Mouse (Mus musculus) frontal cortex, adult (tissue): ENCODE results near the gene Clec12b.

Experiments used
- ATAC-seq: cut with Nextera tagmentation; 2 replicates; pipeline ENCODE4 v1.9.2; 2017; ENCODE audit warnings: mild to moderate bottlenecking, moderate library complexity, mixed read lengths; ENCODE audit not compliant: low TSS enrichment

Gene Clec12b

DNA sequence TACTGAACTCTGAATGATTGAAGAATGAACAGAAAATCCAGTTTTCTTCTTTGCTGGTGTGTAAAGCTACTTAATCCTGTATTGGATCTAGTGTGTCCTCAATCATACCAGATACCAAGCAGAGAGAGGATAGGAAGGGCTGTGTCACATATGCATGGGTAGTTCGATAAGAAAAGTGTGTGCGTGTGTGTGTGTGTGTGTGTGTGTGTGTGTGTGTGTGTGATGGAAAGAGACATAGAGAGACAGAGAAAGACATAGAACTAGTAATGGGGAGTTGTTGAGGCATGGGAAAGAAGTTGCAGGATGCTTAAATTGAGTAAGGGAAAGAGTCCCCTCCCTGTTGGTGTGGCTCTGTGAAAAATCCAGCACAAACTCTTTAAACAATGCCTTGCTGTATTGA is at the start of gene Clec12b:
Gene Clec12b (minus strand): TSS at position 101 of the 400 bp plus-strand sequence.
- no peak for ATAC-seq

DNA sequence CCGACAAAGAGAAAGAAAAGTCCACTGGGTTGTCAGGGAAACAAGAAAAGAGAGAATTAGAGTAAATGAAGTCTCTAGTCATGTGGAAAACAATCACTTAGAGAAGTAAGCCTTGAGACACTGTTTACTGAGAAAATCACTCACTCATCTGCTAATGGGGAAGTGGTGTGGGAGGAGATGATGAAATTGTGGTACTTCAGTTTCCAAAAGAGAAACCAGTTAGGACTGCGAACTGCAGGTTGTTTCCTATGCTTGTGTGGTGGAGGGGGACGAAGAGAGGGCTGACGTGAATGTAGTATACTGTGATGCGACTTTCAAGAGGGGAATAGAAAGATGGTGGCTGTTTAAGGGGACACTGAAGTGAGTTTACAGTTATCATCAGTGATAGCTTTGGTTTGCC is 48.6 kb upstream of the Clec12b start:
- ATAC-seq: peak; percentile 47; the same call in 1 of the 2 replicates

DNA sequence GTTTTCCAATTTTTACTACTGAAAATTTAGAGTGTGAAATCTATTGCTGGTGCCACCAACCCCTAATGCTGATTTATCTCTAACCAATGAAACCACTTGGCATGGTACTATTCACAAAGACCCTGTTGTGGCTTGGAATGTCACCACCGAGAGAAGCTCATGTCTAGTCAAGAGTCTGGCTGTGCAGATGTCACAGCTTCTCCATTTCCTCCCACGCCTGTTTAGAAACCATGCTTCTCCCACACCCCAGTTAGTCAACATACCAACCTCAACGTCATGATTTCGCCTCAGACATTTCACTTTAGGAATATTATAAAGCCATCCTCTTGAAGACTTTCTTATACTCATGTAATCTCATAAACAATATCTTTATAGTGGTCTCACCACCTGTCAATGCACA is 41.6 kb upstream of the Clec12b start:
- ATAC-seq: no peak

DNA sequence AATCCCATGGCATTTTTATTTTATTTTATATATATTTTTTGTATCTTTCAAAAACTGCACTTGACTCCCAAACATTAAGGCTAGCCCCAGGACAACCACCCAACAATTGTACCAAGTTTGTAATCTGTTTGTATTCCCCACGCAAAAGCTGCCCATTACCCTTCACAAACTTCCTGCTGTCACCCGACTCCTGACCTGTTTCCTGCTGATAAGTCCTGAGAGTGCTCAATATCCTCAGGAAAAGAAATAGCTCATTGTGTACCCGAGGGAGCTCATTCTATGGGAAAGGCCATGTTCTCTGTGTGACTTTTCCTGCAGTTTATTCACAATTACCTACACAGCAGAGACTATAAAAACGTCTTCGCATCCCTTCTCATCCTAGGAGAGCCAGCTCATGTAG is 40.1 kb upstream of the Clec12b start:
- no peak for ATAC-seq

DNA sequence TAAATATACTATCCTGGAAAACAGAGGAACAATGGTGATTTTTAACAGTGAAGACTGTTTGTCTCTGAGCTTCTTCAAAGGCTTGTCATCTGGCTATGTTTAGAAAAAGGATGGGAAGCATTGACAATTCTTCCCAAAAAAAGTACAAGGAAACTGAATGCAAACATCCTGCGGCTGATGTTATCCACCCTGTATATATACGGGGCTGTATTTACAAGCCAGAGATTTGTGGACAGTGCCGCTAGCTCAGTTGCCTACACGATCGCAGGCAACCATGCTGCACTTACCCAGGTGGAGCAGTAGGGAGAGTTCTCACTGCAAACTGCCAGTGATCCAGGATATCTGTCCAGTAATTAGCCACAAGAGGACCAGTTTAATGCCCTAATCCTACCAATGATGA is 39.5 kb upstream of the Clec12b start:
- ATAC-seq: no peak

DNA sequence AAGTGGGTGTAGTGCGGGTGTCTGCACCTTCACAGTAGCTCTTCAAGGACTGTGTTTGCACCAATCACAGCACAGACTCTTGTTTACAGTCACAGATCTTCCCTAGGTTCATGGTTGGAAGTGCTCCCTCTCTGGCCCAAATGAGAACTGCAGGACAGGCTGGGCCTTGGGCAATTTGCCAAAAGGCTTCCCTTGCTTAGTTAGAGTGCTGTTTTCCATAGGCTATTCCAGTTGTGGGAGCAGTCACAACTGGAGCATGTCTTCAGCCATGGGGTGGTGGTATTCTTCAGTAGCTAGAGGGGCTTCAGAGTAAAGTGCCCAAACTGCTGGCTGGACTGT is 38.0 kb upstream of the Clec12b start:
- ATAC-seq: peak; percentile 87

DNA sequence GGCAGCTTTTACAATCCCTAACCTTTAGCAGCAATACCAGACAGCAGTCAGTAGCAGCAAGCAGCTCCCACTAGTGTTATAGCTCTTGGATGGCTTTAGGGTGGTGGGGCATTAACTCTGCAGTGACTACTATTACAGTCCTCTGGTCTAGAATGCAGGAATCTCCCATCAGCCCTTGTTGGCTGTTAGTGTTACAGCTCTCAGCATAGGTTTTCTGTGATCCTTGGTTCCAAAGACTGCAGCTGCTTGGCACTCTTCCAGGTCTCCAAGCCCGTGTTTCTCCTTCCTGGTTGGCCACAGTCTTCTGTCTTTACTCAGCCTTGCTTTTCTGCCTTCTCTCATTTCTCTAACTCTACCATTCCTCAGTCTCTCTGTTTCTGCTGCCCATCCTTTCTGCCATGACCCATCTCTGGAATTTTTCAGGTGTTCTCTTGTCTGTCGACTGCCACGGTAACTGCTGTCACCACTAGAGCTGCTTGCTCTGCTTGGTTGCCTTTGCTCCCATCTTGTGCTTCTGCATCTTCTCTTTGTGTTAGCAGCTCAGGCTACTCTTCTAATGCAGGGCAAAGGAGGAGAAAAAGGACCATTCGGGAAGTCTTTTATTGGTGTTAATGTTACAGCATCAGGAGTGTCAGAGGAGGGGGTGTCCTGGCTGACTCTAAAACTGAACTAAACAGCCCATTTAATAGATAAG is 37.5 kb upstream of the Clec12b start:
- ATAC-seq: 0 out of 2 replicates have a peak, but pooled peaks have one; percentile 15

DNA sequence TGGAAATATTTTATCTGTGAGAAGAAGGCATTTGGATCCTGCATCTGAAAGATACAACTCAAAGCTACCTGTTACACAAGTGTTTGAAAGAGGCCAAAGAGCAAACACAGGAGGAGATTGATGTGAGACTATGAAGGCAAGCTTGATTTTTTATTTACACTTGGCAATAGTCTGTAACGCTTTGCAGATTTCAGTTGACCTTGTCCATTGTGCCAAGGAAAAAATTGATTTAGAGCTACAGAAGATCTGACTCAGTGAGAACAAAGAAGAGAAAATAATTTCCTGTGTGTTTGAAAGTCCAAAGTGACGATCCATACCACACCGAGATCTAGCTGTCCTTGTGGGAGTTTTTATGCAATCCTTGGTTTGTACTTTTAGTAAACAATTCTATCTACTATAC is 36.6 kb upstream of the Clec12b start:
- no peak for ATAC-seq

DNA sequence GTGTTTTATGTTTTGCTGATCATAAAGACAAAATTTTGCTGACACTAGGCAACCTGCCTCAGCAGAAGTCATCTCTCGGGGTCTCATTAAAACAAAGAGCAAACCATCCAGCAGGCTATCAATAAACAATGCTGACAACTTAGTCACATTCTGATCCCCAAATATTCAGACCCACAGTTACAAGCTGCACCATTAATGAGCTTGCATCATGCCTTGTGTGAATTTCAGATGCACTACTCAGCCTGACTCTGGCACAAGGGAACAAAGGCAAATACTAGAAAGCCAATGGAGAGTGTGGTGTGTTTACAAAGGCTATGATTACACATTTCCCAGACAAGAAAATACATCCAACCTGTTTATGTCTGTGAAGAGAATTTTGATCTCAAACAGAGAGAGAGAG is 28.5 kb upstream of the Clec12b start:
- ATAC-seq: no peak

DNA sequence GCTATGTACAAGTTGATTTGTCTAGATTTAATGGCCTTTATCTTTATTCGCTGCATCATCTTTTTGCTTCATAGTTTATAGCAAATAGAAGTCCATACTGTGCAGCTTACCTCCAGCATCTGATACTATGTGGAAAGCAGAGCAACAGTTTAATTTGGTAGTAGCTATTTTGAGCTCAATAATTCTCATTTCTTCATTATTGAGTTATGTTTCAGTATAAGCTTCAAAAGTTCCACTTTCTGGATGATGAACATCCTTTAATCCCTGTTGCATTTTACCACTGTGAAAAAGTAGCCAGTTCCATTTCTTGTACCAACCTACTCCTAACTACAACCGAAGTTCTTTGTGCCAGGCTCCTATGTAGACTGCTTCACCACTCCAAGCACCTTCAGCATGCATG is 22.9 kb upstream of the Clec12b start, which contains the start of gene Clec9a:
Gene Clec9a (plus strand): TSS at position 301 of the 400 bp plus-strand sequence.
- ATAC-seq: no peak

DNA sequence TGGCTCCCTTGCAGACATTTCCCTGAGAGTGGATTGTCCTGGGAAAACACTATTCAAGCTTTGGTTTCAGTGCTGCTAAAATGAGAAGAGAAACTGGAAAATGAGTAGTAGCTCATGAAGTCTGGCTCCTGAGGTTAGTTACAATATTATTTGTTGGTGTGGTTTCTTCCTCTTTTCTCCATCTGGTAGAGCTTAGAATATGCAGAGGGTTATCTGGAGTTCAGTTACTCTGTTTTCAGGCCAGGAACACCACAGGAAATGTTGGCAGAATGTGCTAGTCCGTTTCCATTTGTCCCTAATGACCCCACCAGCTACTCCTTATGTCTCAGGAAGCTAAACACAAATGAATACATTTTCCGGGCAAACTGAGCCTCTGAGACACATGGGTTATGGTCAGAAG is 21.6 kb upstream of the Clec12b start:
- ATAC-seq: no peak

DNA sequence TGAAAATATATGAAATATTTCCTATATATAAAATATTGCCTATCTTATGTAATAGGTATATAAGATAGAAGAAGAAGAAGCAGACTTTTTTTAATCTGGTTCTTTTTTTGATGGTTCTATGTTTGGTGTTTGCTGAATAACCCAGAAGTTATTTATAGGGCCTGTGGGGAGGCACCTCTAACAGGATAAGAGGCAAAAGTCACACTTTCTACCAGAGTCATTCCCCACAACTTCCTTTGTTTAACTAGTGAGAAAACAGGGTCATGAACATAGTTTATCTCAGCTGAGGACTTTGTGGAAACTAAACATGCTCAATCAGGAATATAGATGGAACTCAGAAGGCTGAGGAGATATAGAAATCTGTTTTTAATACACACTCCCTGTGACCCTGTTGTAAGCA is 20.3 kb upstream of the Clec12b start:
- ATAC-seq: no peak

DNA sequence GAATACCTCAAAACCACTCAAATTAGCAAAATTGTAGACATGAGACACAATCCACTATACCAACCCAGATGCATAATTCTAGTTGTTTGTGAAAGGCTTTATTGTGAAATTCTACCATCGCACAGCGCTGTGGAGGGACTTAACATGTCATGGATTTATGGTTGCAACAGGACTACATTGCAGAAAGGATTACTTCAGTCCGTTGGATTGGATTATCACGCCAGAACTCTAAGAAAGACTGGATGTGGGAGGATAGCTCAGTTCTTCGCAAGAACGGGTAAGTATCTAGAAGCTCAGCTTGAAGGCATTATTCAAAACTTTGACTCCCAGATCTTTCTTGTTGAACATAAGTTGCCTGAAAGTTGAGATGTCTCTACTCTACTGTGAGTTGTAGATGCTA is 17.7 kb upstream of the Clec12b start:
- no peak for ATAC-seq

DNA sequence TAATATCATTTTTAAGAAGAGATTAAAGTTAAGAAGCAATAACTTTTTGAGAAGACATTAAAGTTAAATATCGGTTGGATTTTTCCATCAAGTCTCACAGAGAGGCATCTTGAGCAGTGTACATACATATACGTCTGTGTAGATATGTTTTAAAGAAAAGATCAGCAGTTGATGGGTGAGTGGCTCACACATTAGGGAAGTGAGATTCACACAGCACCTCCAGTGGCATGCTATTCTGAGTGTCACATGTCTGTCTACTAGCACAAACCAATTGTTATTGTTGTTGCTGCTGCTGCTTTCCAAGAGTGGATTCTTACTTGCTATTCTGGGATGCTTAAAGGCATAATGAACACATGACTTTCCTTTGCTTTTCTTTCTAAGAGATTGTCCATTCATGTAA is 16.7 kb upstream of the Clec12b start:
- no peak for ATAC-seq

DNA sequence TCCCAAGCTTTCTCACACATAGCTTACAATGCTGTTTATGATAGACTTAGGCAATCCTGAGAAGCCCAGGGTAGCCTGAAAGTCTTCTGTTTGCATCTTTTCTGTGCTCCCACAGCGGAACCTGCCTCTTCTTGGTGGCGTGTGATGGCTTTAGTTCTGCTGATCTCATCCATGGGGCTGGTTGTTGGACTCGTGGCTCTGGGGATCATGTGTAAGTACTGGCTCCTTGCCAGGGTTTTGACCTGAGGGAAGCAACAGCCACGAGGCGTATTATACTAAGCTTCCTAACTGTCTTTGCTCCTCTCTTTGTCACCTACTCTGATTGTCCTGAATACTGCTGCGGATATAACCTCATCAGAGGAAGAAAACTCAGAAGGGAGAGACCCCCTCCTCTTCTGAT is 14.3 kb upstream of the Clec12b start:
- ATAC-seq: peak; percentile 38; the same call in 1 of the 2 replicates

DNA sequence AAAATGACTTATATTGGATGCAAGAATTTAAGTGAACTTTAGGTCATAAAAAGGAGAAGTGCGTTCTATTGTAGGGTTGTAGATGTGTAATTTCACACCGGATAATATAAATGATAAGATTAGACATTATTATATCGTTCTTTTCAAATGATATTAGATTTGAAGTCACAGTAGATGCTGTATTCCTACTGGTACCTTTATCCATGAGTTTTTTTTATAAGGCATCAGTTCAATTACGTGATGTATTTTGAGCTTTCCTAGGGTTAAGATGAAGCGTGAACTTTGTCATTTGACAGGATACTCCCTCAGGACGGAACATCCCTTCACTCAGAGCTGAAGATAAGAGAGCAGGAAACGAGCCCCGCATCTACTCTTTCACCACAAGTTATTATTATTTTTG is 11.3 kb upstream of the Clec12b start, which contains the start of gene Clec1b:
Gene Clec1b (plus strand): TSS at position 301 of the 400 bp plus-strand sequence.
- ATAC-seq: no peak

DNA sequence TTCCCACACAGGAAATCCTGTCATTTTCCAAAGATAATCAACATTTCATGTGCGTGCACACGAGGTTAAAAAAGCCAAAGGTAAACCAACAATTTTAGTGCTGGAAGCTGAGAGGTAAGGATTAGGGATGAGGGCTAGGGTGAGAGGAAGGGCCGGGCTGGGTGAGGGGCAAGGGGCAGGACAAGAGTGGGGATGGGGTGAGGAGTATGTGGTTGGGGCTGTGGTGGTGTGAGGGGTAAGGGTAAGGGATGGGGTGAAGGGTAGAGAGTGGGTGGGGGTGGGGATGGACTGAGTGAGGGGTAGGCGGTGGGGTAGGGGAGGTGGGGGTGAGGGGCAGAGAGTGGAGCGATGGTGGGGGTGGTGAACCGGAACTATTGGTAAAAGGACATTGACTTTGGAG is 8.1 kb upstream of the Clec12b start:
- ATAC-seq: no peak

DNA sequence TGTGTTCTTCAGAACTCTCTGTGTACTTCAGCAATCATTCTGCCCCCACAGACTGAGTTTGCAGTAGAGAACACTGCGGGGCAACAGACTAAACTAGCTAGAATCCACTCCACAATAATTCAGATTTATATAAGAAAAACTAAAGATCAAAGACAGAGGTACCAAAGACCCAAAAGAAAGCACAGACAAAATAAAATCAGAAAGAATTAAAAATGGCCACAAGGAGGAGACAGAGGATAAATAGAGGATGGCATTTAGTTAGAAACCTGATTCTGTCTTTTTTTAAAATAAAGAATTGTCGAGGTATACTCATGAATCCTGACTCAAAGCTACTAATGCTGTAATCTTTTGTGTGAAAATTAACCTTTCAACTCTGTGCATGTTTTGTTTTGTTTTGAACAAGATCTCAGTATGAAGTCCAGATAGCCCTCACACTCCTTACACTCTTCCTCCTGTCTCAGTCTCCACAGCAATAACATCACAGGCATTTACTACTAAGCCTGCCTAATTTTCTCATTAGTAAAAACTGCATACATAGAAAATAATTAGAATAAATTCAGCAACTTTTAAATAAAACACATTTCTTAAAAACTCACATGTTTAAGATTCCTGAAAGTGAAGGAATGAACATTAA is 7.5 kb upstream of the Clec12b start:
- ATAC-seq: peak; percentile 69

DNA sequence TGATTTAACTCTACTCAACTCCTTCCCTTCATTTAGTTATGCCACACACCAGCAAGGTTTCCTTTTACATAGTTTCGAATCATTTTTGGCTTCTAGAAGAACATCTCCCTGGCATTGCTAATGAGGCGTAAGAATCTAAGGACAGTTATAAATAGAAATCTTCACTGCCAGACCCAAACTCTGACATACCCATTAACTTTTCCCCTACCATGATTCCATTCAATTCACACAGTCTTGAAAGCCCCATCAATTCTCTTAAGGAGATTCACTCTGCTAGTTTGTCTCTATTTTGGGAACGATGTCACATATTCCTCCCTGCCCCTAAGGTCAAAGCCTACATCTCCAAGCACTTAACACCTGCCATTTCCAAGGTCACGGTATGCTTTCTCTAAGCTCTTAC is 674 bp downstream of the Clec12b start:
- no peak for ATAC-seq

DNA sequence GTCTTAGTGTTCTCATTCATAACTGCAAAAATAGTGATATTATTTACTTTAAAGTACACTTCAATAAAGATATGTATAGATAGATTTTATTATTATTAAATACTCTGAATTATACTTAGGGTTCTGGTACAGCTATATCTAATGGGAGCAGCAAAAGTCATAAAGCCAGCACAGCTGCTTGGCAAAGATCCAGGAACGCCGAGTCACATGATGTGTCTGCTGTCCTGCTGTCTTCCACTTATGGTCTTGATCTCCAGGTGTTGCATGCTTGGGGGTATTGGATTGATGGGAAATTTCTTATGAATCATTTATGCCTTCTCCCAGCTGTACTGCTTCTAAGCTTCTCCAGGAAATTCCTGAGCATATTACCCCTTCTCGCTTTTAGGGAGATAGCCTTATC is 2.2 kb downstream of the Clec12b start:
- ATAC-seq: no peak

DNA sequence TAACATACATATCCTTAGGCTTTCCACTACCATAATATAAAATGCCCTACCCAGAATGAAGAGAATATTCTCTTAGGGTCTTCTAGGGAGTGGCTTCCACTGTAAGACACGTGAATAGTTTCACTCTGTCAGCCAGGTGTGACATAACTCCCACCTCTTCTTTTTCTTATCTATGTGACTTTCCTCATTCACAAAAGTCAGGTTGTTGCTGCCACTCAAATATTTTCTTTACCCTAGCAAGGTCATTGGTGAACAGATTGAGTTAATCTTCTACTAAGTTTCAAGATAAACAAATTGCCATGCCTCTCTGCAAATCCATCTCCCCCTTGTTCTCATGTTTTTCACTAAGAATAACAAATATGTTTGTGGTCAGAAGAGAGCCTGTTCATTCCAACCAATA is 3.9 kb downstream of the Clec12b start:
- ATAC-seq: no peak

DNA sequence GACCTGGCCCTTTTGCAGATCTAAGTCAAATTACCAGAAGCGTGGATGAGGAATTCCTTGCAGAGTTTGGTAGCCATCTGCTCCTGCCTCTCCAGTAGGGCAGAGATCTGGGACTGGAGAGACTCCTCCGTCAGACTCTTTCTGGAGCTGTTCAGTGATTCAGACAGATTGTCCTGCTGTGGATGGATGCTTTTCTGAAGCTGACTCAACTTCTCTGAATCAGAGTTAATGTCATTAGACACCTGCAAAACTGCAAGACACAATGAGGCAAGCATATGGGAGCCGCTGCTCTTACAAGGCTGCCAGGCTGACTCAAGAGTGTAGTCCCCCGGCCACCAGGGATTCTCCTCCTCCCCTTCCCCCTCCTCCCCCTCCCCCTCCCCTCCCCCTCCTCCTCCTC is 5.2 kb downstream of the Clec12b start:
- ATAC-seq: peak; percentile 62; the same call in 1 of the 2 replicates

DNA sequence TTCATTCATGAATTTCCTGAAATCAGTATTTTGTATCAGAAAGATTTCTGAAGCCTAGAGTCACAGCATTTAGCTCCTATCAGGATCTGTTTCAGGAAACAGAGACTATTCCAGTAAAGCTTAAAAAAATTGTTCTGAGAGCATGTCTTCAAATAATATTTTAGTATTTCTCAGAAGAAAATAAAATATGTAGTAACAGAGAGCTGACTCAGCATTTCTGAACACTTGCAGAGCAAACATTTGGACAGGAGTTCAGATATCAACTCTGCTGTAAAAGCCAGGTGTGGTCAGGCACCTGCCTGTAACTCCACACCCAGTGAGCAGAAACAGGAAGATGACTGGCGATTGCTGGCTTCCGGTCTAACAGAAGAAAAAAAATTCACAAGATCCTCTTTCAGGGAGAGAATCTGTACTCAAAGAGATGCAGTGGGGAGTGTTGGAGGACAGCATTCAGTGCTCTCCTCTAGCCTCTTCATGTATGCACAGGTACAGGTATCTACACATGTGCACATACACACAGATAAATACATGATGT is 10.7 kb downstream of the Clec12b start:
- ATAC-seq: no peak
